Mouse (Mus musculus): ENCODE results near the gene Iqce.

DNA sequence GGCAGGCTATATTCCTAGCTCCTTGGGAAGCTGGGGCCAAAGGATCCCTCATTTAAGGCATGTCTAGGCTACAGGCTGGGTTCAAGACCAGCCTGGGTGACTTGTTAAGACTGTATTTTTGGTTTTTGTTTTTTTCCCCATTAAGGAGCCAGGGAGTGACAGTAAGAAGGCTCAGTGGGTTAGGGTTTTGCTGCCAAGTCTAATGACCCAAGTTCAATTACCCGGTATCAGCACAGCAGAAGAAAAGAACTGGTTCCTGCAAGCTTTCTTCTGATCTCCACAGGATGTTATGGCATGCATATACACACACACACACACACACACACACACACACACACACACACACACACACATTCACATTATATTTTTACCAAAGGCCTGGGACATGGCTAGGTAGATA is 41.8 kb downstream of the Iqce start:
- TF ChIP-seq CTCF (IDR thresholded peaks at IDR 0.05; ENCODE audit: extremely low read depth, insufficient read depth, insufficient read length, insufficient replicate concordance), result no peak
- TF ChIP-seq POLR2A (IDR thresholded peaks at IDR 0.05; ENCODE audit: low read depth, low read length), result no peak
